Mouse (Mus musculus) hindbrain, embryonic 16.5 days (tissue): ENCODE data around the gene Me3. TPM values are rescaled to one million over a fixed set of nuclear protein-coding genes. Genes with fewer than 3 reads are reported as not detected.

Experiments used
- ATAC-seq: fragments of 200-750 bp; cut with Nextera tagmentation; 2 replicates; pipeline ENCODE4 v1.8.0; 2017; ENCODE audit warnings: moderate TSS enrichment, moderate library complexity
- H3K27ac ChIP-seq: fragments of 300-500 bp; sonication (generic); 2 replicates; pipeline ENCODE4 v1.5.1; 2014; ENCODE audit warnings: low read depth, mild to moderate bottlenecking, control low read depth, low read length, moderate library complexity
- H3K27me3 ChIP-seq: fragments of 300-500 bp; sonication (generic); replicated peaks from 2 replicates; pipeline ENCODE4 v1.6.1; 2014; ENCODE audit warnings: low read length; ENCODE audit not compliant: control insufficient read depth, insufficient read depth
- H3K36me3 ChIP-seq: fragments of 300-500 bp; sonication (generic); 2 replicates; pipeline ENCODE4 v1.6.1; 2014; ENCODE audit warnings: mild to moderate bottlenecking, low read length, moderate library complexity, mixed read lengths; ENCODE audit not compliant: control insufficient read depth, insufficient read depth
- H3K4me1 ChIP-seq: fragments of 300-500 bp; sonication (generic); 2 replicates; pipeline ENCODE4 v1.6.1; 2014; ENCODE audit warnings: low read depth, low read length; ENCODE audit not compliant: control insufficient read depth, insufficient read depth
- H3K4me2 ChIP-seq: fragments of 300-500 bp; sonication (generic); 2 replicates; pipeline ENCODE4 v1.6.1; 2014; ENCODE audit warnings: mild to moderate bottlenecking, low read length, control low read depth, moderate library complexity
- H3K4me3 ChIP-seq: fragments of 300-500 bp; sonication (generic); 2 replicates; pipeline ENCODE4 v1.5.1; 2014; ENCODE audit warnings: mild to moderate bottlenecking, low read length, control low read depth, moderate library complexity
- H3K9ac ChIP-seq: fragments of 300-500 bp; sonication (generic); 2 replicates; pipeline ENCODE4 v1.6.1; 2014; ENCODE audit warnings: low read depth, mild to moderate bottlenecking, control low read depth, low read length, moderate library complexity
- H3K9me3 ChIP-seq: fragments of 300-500 bp; sonication (generic); 2 replicates; pipeline ENCODE4 v1.6.1; 2014; ENCODE audit warnings: mild to moderate bottlenecking, low read length, moderate library complexity; ENCODE audit not compliant: control insufficient read depth
- WGBS: fragments of 180-500 bp; shearing (Covaris S2); extraction: QIAGEN DNeasy Blood & Tissue Kit; methylation state at CpG from one replicate; pipeline ENCODE4 v1.1.7; 2014; 5-methylcytosine and 5-hydroxymethylcytosine counted together
- polyA plus RNA-seq: library from polyadenylated mRNA; unstranded; fragments of >200 nt; fragmentation: Nextera tagmentation; extraction: Ambion mirVana; gene quantifications from 2 replicates; pipeline ENCODE4 v1.2.1, GENCODE M21; 2015

Gene Me3
- polyA plus RNA-seq, 1 experiment from 2014 or later: 23.1 TPM

GRCm38 (mm10) chr7:89841670-89842403 lies 209.6 kb downstream of the Me3 start:
- no peaks in the 10 kb centered on the region for H3K27me3 ChIP-seq

GRCm38 (mm10) chr7:89842404-89842715 lies 210.2 kb downstream of the Me3 start:
- Histone ChIP-seq H3K9ac (no peak overlapping the region), H3K27ac (no peak overlapping the region), H3K4me2 (no peak overlapping the region), H3K9me3 (no peaks in the 10 kb centered on the region), H3K4me3 (no peak overlapping the region), H3K36me3 (no peaks in the 10 kb centered on the region), H3K27me3 (no peaks in the 10 kb centered on the region), H3K4me1 (no peaks in the 10 kb centered on the region)
- WGBS: 91% methylated on average over 5 of the region's 5 CpGs
- ATAC-seq: peak; percentile 31; the same call in 1 of the 2 replicates

More at GRCm38 (mm10) chr7:89841670-89842403, 209.6 kb downstream of the Me3 start:
- no peak overlapping the region for H3K4me3 ChIP-seq
- no peaks in the 10 kb centered on the region for H3K4me1 ChIP-seq
- no peak overlapping the region for H3K9ac ChIP-seq
- no peak overlapping the region for H3K27ac ChIP-seq
- WGBS: 34% methylated on average over 15 of the region's 15 CpGs
- no peaks in the 10 kb centered on the region for H3K36me3 ChIP-seq
- no peak overlapping the region for H3K4me2 ChIP-seq
- ATAC-seq: peak; percentile 88
- no peaks in the 10 kb centered on the region for H3K9me3 ChIP-seq

GRCm38 (mm10) chr7:89843121-89843520 lies 210.9 kb downstream of the Me3 start:
- WGBS: 53% methylated on average over 6 of the region's 6 CpGs

GRCm38 (mm10) chr7:89843533-89843932 lies 211.3 kb downstream of the Me3 start:
- no peak for ATAC-seq
- no peak overlapping the region for H3K4me2 ChIP-seq
- H3K27me3 ChIP-seq: no peaks in the 10 kb centered on the region
- no peak overlapping the region for H3K9ac ChIP-seq
- H3K9me3 ChIP-seq: no peaks in the 10 kb centered on the region
- H3K27ac ChIP-seq: no peak overlapping the region
- H3K4me3 ChIP-seq: no peak overlapping the region
- no peaks in the 10 kb centered on the region for H3K4me1 ChIP-seq
- H3K36me3 ChIP-seq: no peaks in the 10 kb centered on the region
- 38% methylated on average over 6 of the region's 6 CpGs for WGBS

More at GRCm38 (mm10) chr7:89843121-89843520, 210.9 kb downstream of the Me3 start:
- Histone ChIP-seq H3K4me2 (no peak overlapping the region), H3K9me3 (no peaks in the 10 kb centered on the region), H3K36me3 (no peaks in the 10 kb centered on the region), H3K4me3 (no peak overlapping the region), H3K9ac (no peak overlapping the region), H3K4me1 (no peaks in the 10 kb centered on the region), H3K27me3 (no peaks in the 10 kb centered on the region), H3K27ac (no peak overlapping the region)
- ATAC-seq: no peak

DNA sequence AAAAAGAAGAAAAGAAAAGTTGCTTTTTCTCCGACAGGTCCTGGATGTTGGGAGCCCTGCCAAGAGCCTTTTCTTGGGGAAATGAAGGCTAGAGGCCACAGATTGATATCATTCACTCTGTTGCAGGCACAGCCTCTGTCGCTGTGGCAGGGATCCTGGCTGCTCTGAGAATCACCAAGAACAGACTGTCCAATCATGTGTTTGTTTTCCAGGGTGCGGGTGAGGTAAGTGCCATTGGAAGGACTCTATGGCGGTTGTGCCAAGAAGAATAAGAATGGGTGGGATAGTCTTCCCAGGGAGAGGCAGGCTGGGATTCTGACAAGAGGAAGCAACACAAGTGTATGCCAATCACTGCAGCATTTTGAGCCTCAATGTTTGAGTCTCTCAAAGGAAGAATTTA lies 213.5 kb downstream of the Me3 start:
- H3K9ac ChIP-seq: no peak overlapping the region
- no peak overlapping the region for H3K4me3 ChIP-seq
- no peak overlapping the region for H3K4me2 ChIP-seq
- H3K4me1 ChIP-seq: no peaks in the 10 kb centered on the region
- WGBS: 68% methylated on average over 4 of the region's 4 CpGs
- no peak overlapping the region for H3K27ac ChIP-seq
- H3K27me3 ChIP-seq: no peaks in the 10 kb centered on the region
- no peak for ATAC-seq
- no peaks in the 10 kb centered on the region for H3K36me3 ChIP-seq
- H3K9me3 ChIP-seq: no peaks in the 10 kb centered on the region

DNA sequence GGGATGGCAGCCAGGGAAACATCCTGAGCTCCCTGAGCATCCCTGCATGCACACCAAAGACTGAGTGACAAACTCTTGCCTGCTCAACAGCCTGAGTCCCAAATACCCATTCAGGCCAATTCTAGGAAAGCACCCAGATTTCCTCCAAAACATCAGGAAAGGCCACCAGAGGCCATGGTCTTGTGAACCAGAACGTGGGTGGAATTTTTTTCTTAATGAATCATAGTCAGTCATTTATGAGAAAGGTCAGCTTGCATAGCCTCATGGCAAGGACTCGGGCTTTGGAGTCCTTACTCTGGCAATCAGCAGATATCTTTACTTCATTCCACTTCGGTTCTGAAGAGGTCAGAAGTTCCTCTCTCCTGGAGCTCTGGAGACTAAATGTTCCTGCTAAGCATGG lies 218.3 kb downstream of the Me3 start:
- Histone ChIP-seq H3K4me1 (no peaks in the 10 kb centered on the region), H3K4me3 (no peak overlapping the region), H3K27ac (no peak overlapping the region), H3K36me3 (no peaks in the 10 kb centered on the region), H3K9me3 (no peaks in the 10 kb centered on the region), H3K27me3 (no peaks in the 10 kb centered on the region), H3K9ac (no peak overlapping the region), H3K4me2 (no peak overlapping the region)
- no peak for ATAC-seq
- WGBS: 83% methylated on average over 3 of the region's 3 CpGs

- no peak overlapping the region for H3K4me3 ChIP-seq
- no peak for ATAC-seq
- no peak overlapping the region for H3K27ac ChIP-seq
Observed at GRCm38 (mm10) chr7:89852158-89853095, 220.2 kb downstream of the Me3 start.

GRCm38 (mm10) chr7:89853131-89853530 lies 220.9 kb downstream of the Me3 start:
- H3K4me3 ChIP-seq: no peak overlapping the region
- no peaks in the 10 kb centered on the region for H3K36me3 ChIP-seq
- no peak overlapping the region for H3K4me2 ChIP-seq
- no peak overlapping the region for H3K27ac ChIP-seq
- 84% methylated on average over 5 of the region's 5 CpGs for WGBS
- H3K27me3 ChIP-seq: no peaks in the 10 kb centered on the region
- no peak for ATAC-seq
- no peaks in the 10 kb centered on the region for H3K9me3 ChIP-seq
- H3K4me1 ChIP-seq: no peaks in the 10 kb centered on the region
- no peak overlapping the region for H3K9ac ChIP-seq

More at GRCm38 (mm10) chr7:89852158-89853095, 220.2 kb downstream of the Me3 start:
- Histone ChIP-seq H3K27me3 (no peaks in the 10 kb centered on the region), H3K4me1 (no peaks in the 10 kb centered on the region), H3K4me2 (no peak overlapping the region), H3K9me3 (no peaks in the 10 kb centered on the region), H3K9ac (no peak overlapping the region), H3K36me3 (no peaks in the 10 kb centered on the region)
- 78% methylated on average over 10 of the region's 10 CpGs for WGBS

GRCm38 (mm10) chr7:89855196-89855595 lies 223.0 kb downstream of the Me3 start:
- Histone ChIP-seq H3K9ac (no peak overlapping the region), H3K4me3 (no peak overlapping the region), H3K9me3 (no peaks in the 10 kb centered on the region), H3K27me3 (no peaks in the 10 kb centered on the region), H3K4me1 (no peaks in the 10 kb centered on the region), H3K27ac (no peak overlapping the region), H3K36me3 (no peaks in the 10 kb centered on the region), H3K4me2 (no peak overlapping the region)
- no peak for ATAC-seq
- 95% methylated on average over 1 of the region's 1 CpGs for WGBS
